Mouse (Mus musculus) stomach, embryonic 14.5 days (tissue): ENCODE measurements around the gene Cd24a. TPM values are rescaled to one million over a fixed set of nuclear protein-coding genes. Genes with fewer than 3 reads are reported as not detected.

Experiments
- ATAC-seq: fragments of 200-750 bp; cut with Nextera tagmentation; 2 replicates; pipeline ENCODE4 v1.8.0; 2017; ENCODE audit warnings: low read depth, moderate TSS enrichment; ENCODE audit not compliant: insufficient number of reproducible peaks, insufficient read depth, low FRiP score
- H3K27ac ChIP-seq: fragments of 300-500 bp; sonication (generic); 2 replicates; pipeline ENCODE4 v1.5.1; 2014; ENCODE audit warnings: mild to moderate bottlenecking, low read length, moderate library complexity, mixed read lengths
- H3K27me3 ChIP-seq: fragments of 300-500 bp; sonication (generic); 2 replicates; pipeline ENCODE4 v1.6.1; 2014; ENCODE audit warnings: low read length, control low read depth, mixed read lengths; ENCODE audit not compliant: control insufficient read depth, insufficient read depth
- H3K36me3 ChIP-seq: fragments of 300-500 bp; sonication (generic); 2 replicates; pipeline ENCODE4 v1.6.1; 2014; ENCODE audit warnings: mild to moderate bottlenecking, control low read depth, low read length, moderate library complexity, mixed read lengths; ENCODE audit not compliant: control insufficient read depth, insufficient read depth
- H3K4me1 ChIP-seq: fragments of 300-500 bp; sonication (generic); 2 replicates; pipeline ENCODE4 v1.6.1; 2014; ENCODE audit warnings: low read length, control low read depth, mixed read lengths; ENCODE audit not compliant: control insufficient read depth, insufficient read depth
- H3K4me2 ChIP-seq: fragments of 300-500 bp; sonication (generic); replicated peaks from 2 replicates; pipeline ENCODE4 v1.6.1; 2014; ENCODE audit warnings: low read depth, low read length, control low read depth
- H3K4me3 ChIP-seq: fragments of 300-500 bp; sonication (generic); 2 replicates; pipeline ENCODE4 v1.5.1; 2014; ENCODE audit warnings: low read depth, low read length, control low read depth
- H3K9ac ChIP-seq: fragments of 300-500 bp; sonication (generic); replicated peaks from 2 replicates; pipeline ENCODE4 v1.6.1; 2014; ENCODE audit warnings: low read depth, mild to moderate bottlenecking, control low read depth, low read length, moderate library complexity, mixed read lengths
- H3K9me3 ChIP-seq: fragments of 300-500 bp; sonication (generic); 2 replicates; pipeline ENCODE4 v1.6.1; 2016; ENCODE audit warnings: low read depth, low read length, control low read depth; ENCODE audit not compliant: control insufficient read depth
- WGBS: fragments of 180-500 bp; shearing (Covaris S2); extraction: QIAGEN DNeasy Blood & Tissue Kit; methylation state at CpG from one replicate; pipeline ENCODE4 v1.1.7; 2014; 5-methylcytosine and 5-hydroxymethylcytosine counted together
- polyA plus RNA-seq: library from polyadenylated mRNA; unstranded; fragments of >200 nt; fragmentation: Nextera tagmentation; extraction: Ambion mirVana; gene quantifications from 2 replicates; pipeline ENCODE4 v1.2.1, GENCODE M21; 2014

Gene Cd24a
- polyA plus RNA-seq, 1 experiment from 2014 or later: 351 TPM

GRCm38 (mm10) chr10:43631639-43632354 is 53.7 kb downstream of the Cd24a start:
- no peaks in the 10 kb centered on the region for H3K27me3 ChIP-seq
- no peak overlapping the region for H3K9ac ChIP-seq
- no peak for ATAC-seq
- no peaks in the 10 kb centered on the region for H3K4me1 ChIP-seq
- no peak overlapping the region for H3K4me3 ChIP-seq
- WGBS: 71% methylated on average over 2 of the region's 2 CpGs
- H3K27ac ChIP-seq: no peak overlapping the region
- H3K9me3 ChIP-seq: no peaks in the 10 kb centered on the region
- no peaks in the 10 kb centered on the region for H3K36me3 ChIP-seq
- H3K4me2 ChIP-seq: no peak overlapping the region

GRCm38 (mm10) chr10:43633117-43633516 is 55.0 kb downstream of the Cd24a start:
- Histone ChIP-seq H3K27ac (no peak overlapping the region), H3K4me3 (no peak overlapping the region), H3K4me1 (no peaks in the 10 kb centered on the region), H3K4me2 (no peak overlapping the region), H3K27me3 (no peaks in the 10 kb centered on the region), H3K9ac (no peak overlapping the region), H3K36me3 (no peaks in the 10 kb centered on the region), H3K9me3 (no peaks in the 10 kb centered on the region)
- no peak for ATAC-seq
- 87% methylated on average over 4 of the region's 4 CpGs for WGBS

Other genes with a start within 250 kb of the Cd24a start
- gene Bend3, start 99.5 kb upstream of the Cd24a start, polyA plus RNA-seq: 4.5 and 5.0 TPM in 2 replicates
- gene Gm9803, start 54.2 kb upstream of the Cd24a start, polyA plus RNA-seq: 9.4 and 13.6 TPM in 2 replicates
- gene 1700021F05Rik, start 37.3 kb upstream of the Cd24a start, polyA plus RNA-seq: 57.2 and 61.2 TPM in 2 replicates